Mouse (Mus musculus): ENCODE data around the gene Gpr137c. TPM values are rescaled to one million over a fixed set of nuclear protein-coding genes. Genes with fewer than 3 reads are reported as not detected.

Gpr137c gene
- polyA plus RNA-seq, 1 experiment from 2014 or later: 2.3 TPM

DNA sequence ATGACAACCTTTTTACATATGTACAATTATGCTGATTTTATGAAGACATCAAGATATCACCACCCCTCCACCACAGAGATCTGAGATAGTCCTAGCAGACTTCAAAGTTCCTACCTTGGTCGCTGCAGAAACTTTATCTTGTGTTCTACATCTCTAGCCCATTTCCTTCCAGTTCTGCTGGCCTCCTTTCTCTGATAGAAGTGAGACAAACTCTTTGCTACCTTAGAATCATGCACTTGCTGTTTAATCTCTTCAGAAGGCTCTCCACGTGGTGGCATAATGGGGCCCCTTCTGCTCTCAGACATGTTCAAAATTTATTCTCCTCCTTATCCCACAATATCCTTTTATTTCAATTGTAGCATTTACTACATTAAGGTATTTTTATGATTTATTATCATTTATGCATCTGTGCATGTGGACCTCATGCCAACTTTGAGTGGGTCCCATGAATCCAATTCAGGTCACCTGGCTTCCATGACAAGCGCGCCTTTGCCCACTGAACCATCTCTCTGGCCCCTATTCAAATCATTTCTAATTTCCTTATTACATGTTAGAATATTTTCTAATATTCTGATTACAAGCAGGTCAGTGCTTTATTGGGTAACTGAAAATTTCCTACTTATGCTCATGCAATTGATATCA is 108.7 kb downstream of the Gpr137c start:
- ATAC-seq (replicated peaks; ENCODE audit: low FRiP score, low read depth) (no peak), DNase-seq (ENCODE audit: low spot score) (no peak)
- no peak for TF ChIP-seq CTCF (IDR thresholded peaks at IDR 0.05; ENCODE audit: low read depth)
- Histone ChIP-seq H3K9ac (ENCODE audit: low read depth, low read length) (no peak overlapping the region), H3K27me3 (ENCODE audit: insufficient read depth, low read length) (no peaks in the 10 kb centered on the region), H3K27ac (no peak overlapping the region), H3K4me1 (replicated peaks; ENCODE audit: insufficient read depth, low read length) (no peaks in the 10 kb centered on the region), H3K4me3 (replicated peaks; ENCODE audit: low read depth, low read length) (no peak overlapping the region), H3K9me3 (replicated peaks; ENCODE audit: low read length) (no peaks in the 10 kb centered on the region), H3K36me3 (ENCODE audit: insufficient read depth, low read length) (0 out of 2 replicates have a peak, but pooled peaks cover 6% of the 10 kb centered on the region), H3K4me2 (ENCODE audit: low read length) (no peak overlapping the region)
- 87% methylated on average over 4 of the region's 4 CpGs for WGBS

GRCm38 (mm10) chr14:45329018-45329588 is 109.6 kb downstream of the Gpr137c start:
- Histone ChIP-seq H3K4me1 (replicated peaks; ENCODE audit: insufficient read depth, low read length) (no peaks in the 10 kb centered on the region), H3K4me3 (replicated peaks; ENCODE audit: low read depth, low read length) (peak overlapping the region; percentile 95), H3K27me3 (ENCODE audit: insufficient read depth, low read length) (no peaks in the 10 kb centered on the region), H3K9me3 (replicated peaks; ENCODE audit: low read length) (no peaks in the 10 kb centered on the region), H3K4me2 (ENCODE audit: low read length) (peak overlapping the region; percentile 52), H3K27ac (no peak overlapping the region), H3K36me3 (ENCODE audit: insufficient read depth, low read length) (0 out of 2 replicates have a peak, but pooled peaks cover 12% of the 10 kb centered on the region), H3K9ac (ENCODE audit: low read depth, low read length) (no peak overlapping the region)
- 15% methylated on average over 8 of the region's 8 CpGs for WGBS
- TF ChIP-seq CTCF (IDR thresholded peaks at IDR 0.05; ENCODE audit: low read depth): no peak; the same call in 1 of the 2 replicates
- peak; percentile 26 for ATAC-seq (replicated peaks; ENCODE audit: low FRiP score, low read depth)
- DNase-seq (ENCODE audit: low spot score): peak; percentile 55

DNA sequence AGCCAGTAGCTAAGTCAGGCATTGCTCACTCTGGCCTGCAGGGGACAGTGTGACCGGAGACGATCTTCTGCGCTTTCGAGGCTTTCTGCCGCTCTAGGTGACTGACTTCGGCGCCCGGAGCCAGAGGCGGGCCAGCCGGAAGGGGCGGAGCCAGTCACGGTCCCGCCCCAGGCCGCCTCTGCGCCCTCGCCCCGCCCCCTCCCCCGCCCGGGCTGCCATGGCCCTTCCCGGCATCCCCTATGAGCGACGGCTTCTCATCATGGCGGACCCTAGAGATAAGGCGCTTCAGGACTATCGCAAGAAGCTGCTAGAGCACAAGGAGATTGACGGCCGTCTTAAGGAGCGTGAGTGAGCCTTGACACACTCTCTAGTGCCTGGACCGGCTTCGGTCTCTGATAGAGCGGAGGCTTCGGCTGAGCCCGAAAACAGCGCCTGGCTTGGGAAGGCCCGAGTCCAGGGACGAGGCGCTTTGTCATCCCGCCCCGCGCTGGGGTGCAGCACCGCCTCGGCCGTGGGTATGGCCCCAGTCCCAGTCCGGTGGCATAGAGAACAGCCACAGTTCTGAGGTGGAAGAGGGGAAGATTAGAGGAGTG is 110.2 kb downstream of the Gpr137c start, which contains the start of gene Psmc6:
TSS of gene Psmc6 (plus strand) at position 200 of the 593 bp plus-strand sequence.
- H3K27me3 ChIP-seq (ENCODE audit: insufficient read depth, low read length): no peaks in the 10 kb centered on the region

More for the DNA sequence above, 110.2 kb downstream of the Gpr137c start, which contains the start of gene Psmc6:
- ATAC-seq (replicated peaks; ENCODE audit: low FRiP score, low read depth) (peak; percentile 97), DNase-seq (ENCODE audit: low spot score) (peak; percentile 97)
- Histone ChIP-seq H3K4me1 (replicated peaks; ENCODE audit: insufficient read depth, low read length) (no peaks in the 10 kb centered on the region), H3K9ac (ENCODE audit: low read depth, low read length) (peak within 1 kb of the TSS; percentile 92), H3K36me3 (ENCODE audit: insufficient read depth, low read length) (peaks cover 15% of the 10 kb centered on the region; the same call in 1 of the 2 replicates), H3K4me2 (ENCODE audit: low read length) (peak within 1 kb of the TSS; percentile 73), H3K9me3 (replicated peaks; ENCODE audit: low read length) (no peaks in the 10 kb centered on the region), H3K27ac (peak within 1 kb of the TSS; percentile 84), H3K4me3 (replicated peaks; ENCODE audit: low read depth, low read length) (peak within 1 kb of the TSS; percentile 95)
- TF ChIP-seq CTCF (IDR thresholded peaks at IDR 0.05; ENCODE audit: low read depth): peak; percentile 87
- WGBS: 1% methylated on average over 44 of the region's 44 CpGs

Other genes with a start within 250 kb of the Gpr137c start
- gene Ptger2, start 231.5 kb upstream of the Gpr137c start, polyA plus RNA-seq (2015; fragmentation: Nextera tagmentation; extraction: Ambion mirVana): 1.1 and 1.2 TPM in 2 replicates
- gene Txndc16, start 611 bp downstream of the Gpr137c start, polyA plus RNA-seq (2015; fragmentation: Nextera tagmentation; extraction: Ambion mirVana): 13.5 and 15.4 TPM in 2 replicates
- 30.8 and 35.8 TPM in 2 replicates for gene Ero1l, start 99.1 kb downstream of the Gpr137c start, polyA plus RNA-seq (2015; fragmentation: Nextera tagmentation; extraction: Ambion mirVana)
- 146 and 147 TPM in 2 replicates for gene Psmc6, start 110.1 kb downstream of the Gpr137c start, polyA plus RNA-seq (2015; fragmentation: Nextera tagmentation; extraction: Ambion mirVana)
- gene Styx, start 131.4 kb downstream of the Gpr137c start, polyA plus RNA-seq (2015; fragmentation: Nextera tagmentation; extraction: Ambion mirVana): 79.9 and 82.3 TPM in 2 replicates
- 79.0 and 83.3 TPM in 2 replicates for gene Gnpnat1, start 185.2 kb downstream of the Gpr137c start, polyA plus RNA-seq (2015; fragmentation: Nextera tagmentation; extraction: Ambion mirVana)